Mouse (Mus musculus): ENCODE results near the gene Coq9.
"Not testable (repeated sequence)": the region's sequence is repeated elsewhere in the genome, so short reads cannot be mapped to it uniquely, and the experiment has no call there.

Gene Coq9

GRCm38 (mm10) chr8:94821381-94821780 is 16.7 kb upstream of the Coq9 start:
- DNase-seq (ENCODE audit: low read depth, low spot score), result no peak

GRCm38 (mm10) chr8:94822637-94823560 is 15.2 kb upstream of the Coq9 start:
- peak; percentile 65 for DNase-seq (ENCODE audit: low read depth, low spot score)

GRCm38 (mm10) chr8:94825170-94825569 is 13.0 kb upstream of the Coq9 start:
- no peak for DNase-seq (ENCODE audit: low read depth, low spot score)

- DNase-seq (ENCODE audit: low read depth, low spot score), result no peak
Measured at GRCm38 (mm10) chr8:94826210-94826609, 11.9 kb upstream of the Coq9 start.

GRCm38 (mm10) chr8:94828284-94828683 is 9.8 kb upstream of the Coq9 start:
- DNase-seq (ENCODE audit: low read depth, low spot score), result no peak

GRCm38 (mm10) chr8:94833901-94834405 is 4.2 kb upstream of the Coq9 start:
- DNase-seq (ENCODE audit: low read depth, low spot score), result not testable (repeated sequence)

- not testable (repeated sequence) for DNase-seq (ENCODE audit: low read depth, low spot score)
Measured at GRCm38 (mm10) chr8:94835751-94836150, 2.4 kb upstream of the Coq9 start.

GRCm38 (mm10) chr8:94836456-94837240 is 1.5 kb upstream of the Coq9 start:
- DNase-seq (ENCODE audit: low read depth, low spot score), result no peak

- no peak for DNase-seq (ENCODE audit: low read depth, low spot score)
Measured at GRCm38 (mm10) chr8:94838600-94838999, 479 bp downstream of the Coq9 start.

GRCm38 (mm10) chr8:94841183-94841582 is 3.1 kb downstream of the Coq9 start:
- no peak for DNase-seq (ENCODE audit: low read depth, low spot score)

- no peak for DNase-seq (ENCODE audit: low read depth, low spot score)
Measured at GRCm38 (mm10) chr8:94850049-94850448, 11.9 kb downstream of the Coq9 start.

GRCm38 (mm10) chr8:94854761-94855160 is 16.6 kb downstream of the Coq9 start:
- DNase-seq (ENCODE audit: low read depth, low spot score), result not testable (repeated sequence)

GRCm38 (mm10) chr8:94857011-94857345 is 18.9 kb downstream of the Coq9 start:
- no peak for DNase-seq (ENCODE audit: low read depth, low spot score)

GRCm38 (mm10) chr8:94857346-94858173 is 19.4 kb downstream of the Coq9 start, which contains the start of gene Polr2c:
Gene Polr2c, plus strand, starts transcription at chr8:94857450.
- no peak for DNase-seq (ENCODE audit: low read depth, low spot score)

- DNase-seq (ENCODE audit: low read depth, low spot score), result no peak
Measured at GRCm38 (mm10) chr8:94861352-94861910, 23.3 kb downstream of the Coq9 start.

- DNase-seq (ENCODE audit: low read depth, low spot score), result no peak
Measured at GRCm38 (mm10) chr8:94862487-94863220, 24.5 kb downstream of the Coq9 start.

GRCm38 (mm10) chr8:94863897-94864673 is 26.0 kb downstream of the Coq9 start:
- no peak for DNase-seq (ENCODE audit: low read depth, low spot score)

- no peak for DNase-seq (ENCODE audit: low read depth, low spot score)
Measured at GRCm38 (mm10) chr8:94865292-94865691, 27.2 kb downstream of the Coq9 start.

GRCm38 (mm10) chr8:94866921-94867320 is 28.8 kb downstream of the Coq9 start:
- DNase-seq (ENCODE audit: low read depth, low spot score), result no peak

GRCm38 (mm10) chr8:94869146-94869545 is 31.0 kb downstream of the Coq9 start:
- DNase-seq (ENCODE audit: low read depth, low spot score), result no peak

Measured in WW6 (cell line).